Mouse (Mus musculus) fat pad, adult 2 months (tissue): ENCODE measurements around the gene Ppil6.

Source experiments
- DNase-seq: peaks from one replicate; pipeline ENCODE4 v3.0.0-alpha.2; 2011; ENCODE audit warnings: low read depth, low spot score; ENCODE audit errors: extremely low read depth

The Ppil6 gene

GRCm38 (mm10) chr10:41489708-41490517 lies at the start of gene Ppil6, which contains the start of gene Smpd2:
Gene Ppil6, plus strand, starts transcription at chr10:41490439.
Gene Smpd2, minus strand, starts transcription at chr10:41490369.
- no peak for DNase-seq

GRCm38 (mm10) chr10:41448216-41448615 lies 42.0 kb upstream of the Ppil6 start:
- no peak for DNase-seq

- no peak for DNase-seq
Observed at GRCm38 (mm10) chr10:41449684-41450083, 40.6 kb upstream of the Ppil6 start.

- peak; percentile 46 for DNase-seq
Observed at GRCm38 (mm10) chr10:41450137-41450670, 40.0 kb upstream of the Ppil6 start, which contains the start of gene Zbtb24. Gene Zbtb24, plus strand, starts transcription at chr10:41450383.

DNA sequence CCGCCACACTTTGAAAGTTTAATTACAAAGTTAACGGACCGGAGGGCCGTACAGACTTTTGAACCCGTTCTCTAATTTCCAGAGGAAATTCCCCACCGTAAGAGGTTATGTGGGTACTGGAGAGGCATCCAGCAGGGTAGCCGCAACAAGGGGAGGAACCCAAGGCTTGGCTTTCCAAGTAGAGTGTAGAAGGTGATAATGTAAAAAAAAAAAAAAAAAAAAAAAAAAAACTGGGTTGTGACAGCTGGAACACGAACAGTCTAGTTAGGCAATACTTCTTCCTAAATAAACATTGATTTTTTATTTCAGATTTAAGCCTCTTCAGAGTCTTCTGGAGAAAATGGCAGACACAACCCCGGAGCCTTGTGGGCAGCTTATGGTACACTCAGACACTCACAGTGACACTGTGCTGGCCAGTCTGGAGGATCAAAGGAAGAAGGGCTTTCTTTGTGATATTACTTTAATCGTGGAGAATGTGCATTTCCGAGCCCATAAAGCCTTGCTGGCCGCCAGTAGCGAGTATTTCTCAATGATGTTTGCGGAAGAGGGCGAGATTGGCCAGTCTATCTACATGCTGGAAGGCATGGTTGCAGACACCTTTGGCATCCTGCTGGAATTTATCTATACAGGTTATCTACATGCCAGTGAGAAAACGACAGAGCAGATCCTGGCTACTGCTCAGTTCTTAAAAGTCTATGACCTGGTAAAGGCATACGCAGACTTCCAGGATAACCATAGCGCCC lies 39.3 kb upstream of the Ppil6 start:
- DNase-seq, result peak; percentile 37

GRCm38 (mm10) chr10:41451656-41452055 lies 38.6 kb upstream of the Ppil6 start:
- no peak for DNase-seq

DNA sequence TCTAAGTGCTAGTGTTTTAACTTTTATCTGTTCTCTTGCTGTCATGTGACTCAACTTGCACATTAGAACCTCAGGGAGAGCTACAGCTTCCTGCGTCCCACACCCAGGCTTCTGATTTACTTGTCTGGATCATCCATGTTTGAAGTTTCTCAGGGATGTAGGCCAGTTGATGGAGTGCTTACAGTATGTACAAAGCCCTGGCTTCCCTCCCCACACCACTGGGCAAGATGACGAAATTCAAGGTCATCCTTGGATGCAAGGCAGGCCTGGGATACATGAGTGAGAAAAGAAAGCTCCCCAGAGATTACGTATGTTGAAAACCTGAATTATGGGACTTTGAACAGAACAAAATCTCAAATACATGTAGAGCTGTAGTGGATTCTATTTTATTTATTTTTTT lies 37.4 kb upstream of the Ppil6 start:
- DNase-seq, result no peak

DNA sequence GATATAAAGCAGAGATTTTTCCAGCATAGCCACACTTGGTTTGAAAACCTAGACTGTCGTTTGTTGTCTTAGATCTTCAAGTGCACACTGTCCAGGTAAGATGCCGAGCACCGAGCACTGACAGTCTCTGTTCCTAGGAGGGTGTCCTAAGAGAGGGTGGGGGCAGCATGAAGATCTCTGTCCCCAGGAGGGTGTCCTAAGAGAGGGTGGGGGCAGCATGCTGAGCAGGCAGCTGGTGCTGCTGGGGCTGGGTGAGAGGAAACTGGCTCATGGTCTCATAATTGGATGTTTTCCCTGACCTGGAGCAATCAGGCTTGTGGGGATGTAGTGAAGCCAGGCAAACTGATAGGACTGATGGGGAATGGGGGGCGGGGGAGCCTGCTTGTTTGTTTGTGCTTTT lies 30.2 kb upstream of the Ppil6 start:
- no peak for DNase-seq

DNA sequence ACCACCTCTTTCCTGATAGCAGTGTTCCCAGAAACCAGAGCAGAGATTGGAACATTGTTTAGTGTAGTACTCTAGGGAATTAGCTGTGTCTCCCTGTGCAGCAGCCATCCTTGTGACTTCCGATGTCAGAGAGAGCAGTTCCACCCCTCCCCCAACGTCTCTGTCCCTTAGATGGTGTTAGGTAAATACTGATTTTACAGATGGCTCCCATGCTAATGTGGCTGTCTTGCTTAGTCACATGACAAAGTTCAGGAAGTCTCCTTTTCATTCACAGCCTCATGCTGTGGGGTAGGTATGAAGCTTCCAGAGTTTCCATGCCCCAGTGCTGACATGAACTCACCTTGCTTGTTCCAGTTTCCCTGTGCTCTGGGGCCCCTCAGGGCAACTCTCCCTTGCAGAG lies 29.7 kb upstream of the Ppil6 start:
- no peak for DNase-seq

- no peak for DNase-seq
Observed at GRCm38 (mm10) chr10:41461057-41461722, 29.0 kb upstream of the Ppil6 start.

GRCm38 (mm10) chr10:41464401-41464955 lies 25.8 kb upstream of the Ppil6 start:
- DNase-seq, result no peak

DNA sequence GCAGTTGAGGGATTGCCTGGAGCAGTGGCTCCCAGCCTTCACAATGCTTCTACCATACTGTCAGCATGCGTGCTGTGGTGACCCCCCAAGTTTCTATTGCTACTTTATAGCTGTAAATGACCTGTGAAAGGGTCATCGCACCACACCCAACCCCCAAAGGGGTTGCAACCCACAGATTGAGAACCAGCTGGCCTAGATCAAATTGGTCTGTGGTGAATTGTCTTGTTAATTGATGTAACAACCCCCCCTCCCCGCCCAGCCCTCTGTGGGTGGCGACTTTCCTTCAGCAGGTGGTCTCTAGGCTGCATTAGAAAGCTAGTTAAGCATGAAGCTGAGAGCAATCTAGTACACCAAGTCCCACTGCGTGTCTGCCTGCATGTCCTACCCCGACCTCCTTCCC lies 22.9 kb upstream of the Ppil6 start:
- DNase-seq, result no peak

GRCm38 (mm10) chr10:41470693-41471092 lies 19.5 kb upstream of the Ppil6 start:
- DNase-seq, result no peak

GRCm38 (mm10) chr10:41472534-41472933 lies 17.7 kb upstream of the Ppil6 start:
- no peak for DNase-seq

DNA sequence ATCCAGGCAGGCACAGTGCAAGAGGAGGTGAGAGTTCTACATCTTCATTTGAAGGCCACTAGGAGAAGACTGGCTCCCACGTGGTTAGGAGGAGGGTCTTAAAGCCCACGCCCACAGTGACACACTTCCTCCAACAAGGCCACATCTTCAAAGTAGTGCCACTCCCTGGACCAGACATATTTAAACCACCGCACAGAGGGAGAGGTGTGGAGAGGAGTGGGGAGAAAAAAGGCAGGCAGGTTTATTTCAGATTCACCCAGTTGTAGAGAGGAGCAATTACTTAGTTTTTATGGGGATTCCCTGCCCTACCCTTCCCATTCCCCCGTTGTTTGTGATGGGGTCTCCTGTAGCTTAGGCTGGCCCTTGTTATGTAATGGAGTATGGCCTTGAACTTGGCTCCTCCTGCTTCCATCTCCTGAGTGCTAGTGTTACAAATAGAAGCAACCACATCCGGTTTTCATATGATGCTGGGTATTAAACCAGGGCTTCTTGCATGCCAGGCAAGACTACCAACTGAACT lies 17.2 kb upstream of the Ppil6 start:
- DNase-seq, result no peak

GRCm38 (mm10) chr10:41473782-41474468 lies 16.3 kb upstream of the Ppil6 start:
- no peak for DNase-seq

DNA sequence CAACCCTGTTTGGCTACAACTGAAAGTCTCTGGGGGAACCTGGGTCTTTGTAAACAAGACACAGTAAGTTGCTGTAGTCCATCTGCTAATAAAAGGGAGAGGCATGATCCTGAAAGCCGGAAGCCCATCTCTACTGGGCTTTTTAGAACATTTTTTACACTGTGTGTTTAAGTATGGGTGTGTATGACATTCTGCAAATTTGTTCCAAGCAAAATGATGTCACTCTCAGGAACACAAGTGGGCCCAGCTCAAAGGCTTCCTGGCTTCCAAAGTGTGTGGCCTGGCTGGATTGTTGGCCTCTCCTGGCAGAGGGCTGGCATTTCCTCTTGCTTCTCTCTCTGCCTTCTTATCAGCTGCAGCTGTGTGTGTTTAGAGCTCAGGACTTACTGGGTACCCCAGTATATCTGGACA lies 15.3 kb upstream of the Ppil6 start:
- DNase-seq, result no peak

- no peak for DNase-seq
Observed at GRCm38 (mm10) chr10:41476171-41477017, 13.8 kb upstream of the Ppil6 start, which contains the start of gene Mical1. Gene Mical1, plus strand, starts transcription at chr10:41476314.

DNA sequence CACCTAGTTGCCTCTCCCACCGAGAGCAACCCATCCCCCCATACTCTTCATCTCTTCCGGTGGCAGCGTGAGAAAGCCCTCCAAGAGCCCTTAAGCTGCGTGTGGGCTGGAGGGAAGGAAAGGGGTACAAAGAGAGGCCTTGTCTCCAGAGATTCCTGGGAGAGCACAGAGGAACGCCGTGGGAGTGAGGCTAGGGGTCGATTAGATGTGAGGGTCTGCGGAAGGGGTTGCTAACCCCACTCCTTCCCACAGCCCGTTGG lies 13.3 kb upstream of the Ppil6 start:
- DNase-seq, result no peak
